Mouse (Mus musculus) ES-E14 (cell line): Measurements from ENCODE around the gene Tulp3.
"Not testable (repeated sequence)": the region's sequence is repeated elsewhere in the genome, so short reads cannot be mapped to it uniquely, and the experiment has no call there.

Experiments
- HCFC1 ChIP-seq: IDR thresholded peaks from 2 replicates; pipeline ENCODE4 v1.6.1; 2012; ENCODE audit warnings: low read length, inconsistent platforms, borderline replicate concordance; ENCODE audit not compliant: insufficient read depth
- MAFK ChIP-seq: IDR thresholded peaks from 2 replicates; pipeline ENCODE4 v1.6.1; 2014; ENCODE audit warnings: mild to moderate bottlenecking, low read depth, low read length, inconsistent platforms; ENCODE audit not compliant: insufficient read depth

GRCm38 (mm10) chr6:128302640-128303039 is 53.0 kb downstream of the Tulp3 start:
- not testable (repeated sequence) for TF ChIP-seq MAFK, HCFC1
